Mouse (Mus musculus) heart, adult 8-10 months (tissue): ENCODE measurements around the gene Rad51ap1. TPM values are rescaled to one million over a fixed set of nuclear protein-coding genes. Genes with fewer than 3 reads are reported as not detected.
A peak's percentile ranks its signal among the peaks of the same experiment; 100 is the strongest.

ENCODE experiments used
- DNase-seq: peaks from one replicate; pipeline ENCODE4 v3.0.0; 2022; ENCODE audit warnings: low spot score
- total RNA-seq, 4 experiments: library from RNA; stranded (reverse); gene quantifications; 2 replicates each; pipeline ENCODE4 v1.2.4; 2022

Gene Rad51ap1
- total RNA-seq, result 1 to 10 TPM in 1 of 4 experiments, under 1 TPM in 2, not detected in 1; 0.41 to 1.2 (median 0.75) TPM

GRCm38 (mm10) chr6:126939487-126940171 is at the start of gene Rad51ap1, which contains the start of gene D6Wsu163e:
TSS of gene Rad51ap1 (minus strand) at chr6:126939587.
TSS of gene D6Wsu163e (plus strand) at chr6:126939962.
- peak; percentile 95 for DNase-seq

GRCm38 (mm10) chr6:126981539-126982234 is 42.3 kb upstream of the Rad51ap1 start:
- DNase-seq, result peak; percentile 21

GRCm38 (mm10) chr6:126966241-126967026 is 27.0 kb upstream of the Rad51ap1 start:
- DNase-seq, result no peak

GRCm38 (mm10) chr6:126963426-126963825 is 24.0 kb upstream of the Rad51ap1 start:
- no peak for DNase-seq

GRCm38 (mm10) chr6:126962709-126963108 is 23.3 kb upstream of the Rad51ap1 start:
- DNase-seq, result no peak

GRCm38 (mm10) chr6:126961371-126962018 is 22.1 kb upstream of the Rad51ap1 start:
- peak; percentile 29 for DNase-seq

- DNase-seq, result peak; percentile 75
These were observed 16.3 kb upstream of the Rad51ap1 start for GRCm38 (mm10) chr6:126955734-126956133.

- no peak for DNase-seq
These were observed 8.9 kb upstream of the Rad51ap1 start for GRCm38 (mm10) chr6:126948336-126948735.

GRCm38 (mm10) chr6:126940451-126940850 is 1.1 kb upstream of the Rad51ap1 start:
- no peak for DNase-seq

- no peak for DNase-seq
These were observed 417 bp downstream of the Rad51ap1 start for GRCm38 (mm10) chr6:126938853-126939486.

GRCm38 (mm10) chr6:126938047-126938446 is 1.3 kb downstream of the Rad51ap1 start:
- DNase-seq, result no peak

GRCm38 (mm10) chr6:126932896-126933295 is 6.5 kb downstream of the Rad51ap1 start:
- DNase-seq, result no peak

- peak; percentile 27 for DNase-seq
These were observed 18.1 kb downstream of the Rad51ap1 start, which contains the start of gene Dyrk4 for GRCm38 (mm10) chr6:126921111-126921881. TSS of gene Dyrk4 (minus strand) at chr6:126921839.

GRCm38 (mm10) chr6:126914928-126915327 is 24.5 kb downstream of the Rad51ap1 start:
- no peak for DNase-seq

- DNase-seq, result no peak
These were observed 28.7 kb downstream of the Rad51ap1 start for GRCm38 (mm10) chr6:126910727-126911126.

- DNase-seq, result no peak
These were observed 31.5 kb downstream of the Rad51ap1 start for GRCm38 (mm10) chr6:126907876-126908275.

GRCm38 (mm10) chr6:126907378-126907777 is 32.0 kb downstream of the Rad51ap1 start:
- no peak for DNase-seq

- no peak for DNase-seq
These were observed 62.3 kb downstream of the Rad51ap1 start for GRCm38 (mm10) chr6:126877118-126877517.
